Mouse (Mus musculus) olfactory bulb, adult 2 months (tissue): Measurements from ENCODE around the gene Gm1604a. TPM values are rescaled to one million over a fixed set of nuclear protein-coding genes. Genes with fewer than 3 reads are reported as not detected.
"Not testable (repeated sequence)": the region's sequence is repeated elsewhere in the genome, so short reads cannot be mapped to it uniquely, and the experiment has no call there.

Experiments used
- H3K27ac ChIP-seq: fragments of 200-500 bp; 2 replicates; pipeline ENCODE4 v1.5.1; 2012; ENCODE audit warnings: low read depth, low read length; ENCODE audit not compliant: insufficient read depth
- H3K4me1 ChIP-seq: fragments of 200-500 bp; 2 replicates; pipeline ENCODE4 v1.6.1; 2012; ENCODE audit warnings: low read length; ENCODE audit not compliant: control insufficient read depth, insufficient read depth
- H3K4me3 ChIP-seq: fragments of 200-500 bp; 2 replicates; pipeline ENCODE4 v1.5.1; 2012; ENCODE audit warnings: mild to moderate bottlenecking, low read depth, low read length, moderate library complexity; ENCODE audit not compliant: insufficient read depth
- WGBS: fragments of 180-500 bp; shearing (Covaris S2); methylation state at CpG from one replicate; pipeline ENCODE4 v1.1.7; 2018; 5-methylcytosine and 5-hydroxymethylcytosine counted together
- polyA plus RNA-seq: library from polyadenylated mRNA; stranded (reverse); fragments of >200 nt; gene quantifications from 2 replicates; pipeline ENCODE4 v1.2.4, GENCODE M21; 2012; ENCODE audit warnings: low replicate concordance; ENCODE audit not compliant: missing spikeins, insufficient read depth, insufficient read length

Gene Gm1604a
- polyA plus RNA-seq, 1 experiment, result not detected

- not testable (repeated sequence) for H3K27ac ChIP-seq, H3K4me3 ChIP-seq, H3K4me1 ChIP-seq
- no CpG with 5 or more reads among the region's 1 CpGs for WGBS
Measured at GRCm38 (mm10) chr17:7014190-7014589, 11.2 kb upstream of the Gm1604a start.

GRCm38 (mm10) chr17:7025764-7026346, 487 bp downstream of the Gm1604a start:
- WGBS, result 12% methylated on average over 3 of the region's 14 CpGs
- H3K4me3 ChIP-seq, result peak overlapping the region; percentile 20; the same call in 1 of the 2 replicates
- H3K27ac ChIP-seq, result not testable (repeated sequence)

GRCm38 (mm10) chr17:7030204-7030603, 4.8 kb downstream of the Gm1604a start:
- not testable (repeated sequence) for H3K4me1 ChIP-seq, H3K4me3 ChIP-seq, H3K27ac ChIP-seq
- 82% methylated on average over 7 of the region's 7 CpGs for WGBS

More at GRCm38 (mm10) chr17:7025764-7026346, 487 bp downstream of the Gm1604a start:
- H3K4me1 ChIP-seq, result not testable (repeated sequence)

- not testable (repeated sequence) for H3K27ac ChIP-seq, H3K4me1 ChIP-seq, H3K4me3 ChIP-seq
- WGBS, result 52% methylated on average over 3 of the region's 6 CpGs
Measured at GRCm38 (mm10) chr17:7030622-7031174, 5.3 kb downstream of the Gm1604a start.

GRCm38 (mm10) chr17:7033192-7034166, 8.1 kb downstream of the Gm1604a start:
- not testable (repeated sequence) for H3K27ac ChIP-seq, H3K4me1 ChIP-seq, H3K4me3 ChIP-seq
- WGBS, result 82% methylated on average over 3 of the region's 17 CpGs

- not testable (repeated sequence) for H3K4me1 ChIP-seq, H3K27ac ChIP-seq, H3K4me3 ChIP-seq
- WGBS, result 41% methylated on average over 3 of the region's 4 CpGs
Measured at GRCm38 (mm10) chr17:7068997-7069539, 43.7 kb downstream of the Gm1604a start.

- 70% methylated on average over 7 of the region's 7 CpGs for WGBS
- not testable (repeated sequence) for H3K4me1 ChIP-seq, H3K4me3 ChIP-seq, H3K27ac ChIP-seq
Measured at GRCm38 (mm10) chr17:7069561-7070240, 44.3 kb downstream of the Gm1604a start.

GRCm38 (mm10) chr17:7074494-7074893, 49.1 kb downstream of the Gm1604a start:
- H3K27ac ChIP-seq, H3K4me1 ChIP-seq, H3K4me3 ChIP-seq: not testable (repeated sequence)
- WGBS, result 11% methylated on average over 3 of the region's 3 CpGs

GRCm38 (mm10) chr17:7075519-7075918, 50.2 kb downstream of the Gm1604a start:
- WGBS, result 94% methylated on average over 5 of the region's 6 CpGs
- not testable (repeated sequence) for H3K4me3 ChIP-seq, H3K4me1 ChIP-seq, H3K27ac ChIP-seq

GRCm38 (mm10) chr17:7079558-7079957, 54.2 kb downstream of the Gm1604a start:
- H3K27ac ChIP-seq, H3K4me3 ChIP-seq, H3K4me1 ChIP-seq: not testable (repeated sequence)
- 0% methylated on average over 1 of the region's 4 CpGs for WGBS

GRCm38 (mm10) chr17:7084523-7084922, 59.2 kb downstream of the Gm1604a start:
- WGBS, result no CpG with 5 or more reads among the region's 5 CpGs
- H3K4me1 ChIP-seq, H3K4me3 ChIP-seq, H3K27ac ChIP-seq: not testable (repeated sequence)

GRCm38 (mm10) chr17:7085469-7086168, 60.3 kb downstream of the Gm1604a start:
- H3K4me1 ChIP-seq, H3K4me3 ChIP-seq, H3K27ac ChIP-seq: not testable (repeated sequence)
- WGBS, result no CpG with 5 or more reads among the region's 12 CpGs

- H3K4me1 ChIP-seq, H3K27ac ChIP-seq, H3K4me3 ChIP-seq: not testable (repeated sequence)
- 89% methylated on average over 6 of the region's 8 CpGs for WGBS
Measured at GRCm38 (mm10) chr17:7086836-7087235, 61.5 kb downstream of the Gm1604a start.
